Mouse (Mus musculus) forebrain, embryonic 10.5 days (tissue): Measurements from ENCODE around the gene Kcnj12. TPM values are rescaled to one million over a fixed set of nuclear protein-coding genes. Genes with fewer than 3 reads are reported as not detected.

ENCODE experiments used
- DNase-seq: peaks from one replicate; pipeline ENCODE4 v3.0.0-alpha.2; 2017; ENCODE audit warnings: low spot score; ENCODE audit errors: extremely low spot score
- H3K27ac ChIP-seq: fragments of 300-500 bp; sonication (generic); 2 replicates; pipeline ENCODE4 v1.5.1; 2016; ENCODE audit warnings: mild to moderate bottlenecking
- H3K27me3 ChIP-seq: fragments of 300-500 bp; sonication (generic); 2 replicates; pipeline ENCODE4 v1.6.1; 2016; ENCODE audit warnings: mild to moderate bottlenecking; ENCODE audit not compliant: poor library complexity, severe bottlenecking
- H3K36me3 ChIP-seq: fragments of 300-500 bp; sonication (generic); replicated peaks from 2 replicates; pipeline ENCODE4 v1.6.1; 2016; ENCODE audit warnings: mild to moderate bottlenecking, moderate library complexity
- H3K4me1 ChIP-seq: fragments of 300-500 bp; sonication (generic); 2 replicates; pipeline ENCODE4 v1.6.1; 2016
- H3K4me3 ChIP-seq: fragments of 300-500 bp; sonication (generic); 2 replicates; pipeline ENCODE4 v1.5.1; 2016; ENCODE audit warnings: mild to moderate bottlenecking, moderate library complexity
- H3K9me3 ChIP-seq: fragments of 300-500 bp; sonication (generic); 2 replicates; pipeline ENCODE4 v1.6.1; 2016; ENCODE audit warnings: mild to moderate bottlenecking, moderate library complexity
- WGBS: fragments of 180-500 bp; shearing (Covaris S2); methylation state at CpG from one replicate; pipeline ENCODE4 v1.1.7; 2016; 5-methylcytosine and 5-hydroxymethylcytosine counted together
- polyA plus RNA-seq: library from polyadenylated mRNA; unstranded; fragments of >200 nt; fragmentation: Nextera tagmentation; extraction: Ambion mirVana; gene quantifications from 2 replicates; pipeline ENCODE4 v1.2.1, GENCODE M21; 2016

Gene Kcnj12
- polyA plus RNA-seq, 1 experiment from 2014 or later, result 0.20 TPM

DNA sequence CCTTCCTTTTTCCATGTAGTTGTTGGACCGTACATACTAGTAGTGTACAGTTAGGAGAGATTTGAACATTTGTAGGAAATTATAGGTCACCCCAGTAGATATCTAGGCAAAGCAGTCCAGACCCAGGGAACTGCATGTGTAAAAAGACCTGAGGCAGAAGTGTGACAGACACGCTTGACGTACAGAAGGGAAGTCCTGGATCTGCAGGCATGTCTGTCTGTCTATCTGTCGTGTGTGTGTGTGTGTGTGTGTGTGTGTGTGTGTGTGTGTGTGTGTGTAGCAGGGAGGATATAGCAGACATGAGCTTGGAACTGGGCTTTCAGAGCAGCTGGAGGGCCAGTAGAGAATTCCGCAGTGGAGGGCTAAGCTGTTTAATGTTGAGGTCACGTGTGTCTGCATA lies 87.3 kb downstream of the Kcnj12 start:
- no peaks in the 10 kb centered on the region for H3K9me3 ChIP-seq
- no peak overlapping the region for H3K27ac ChIP-seq
- peaks cover 10% of the 10 kb centered on the region; the same call in 1 of the 2 replicates for H3K27me3 ChIP-seq
- 89% methylated on average over 6 of the region's 6 CpGs for WGBS
- DNase-seq, result no peak
- no peaks in the 10 kb centered on the region; the same call in 1 of the 2 replicates for H3K4me1 ChIP-seq
- no peaks in the 10 kb centered on the region for H3K36me3 ChIP-seq
- no peak overlapping the region for H3K4me3 ChIP-seq

DNA sequence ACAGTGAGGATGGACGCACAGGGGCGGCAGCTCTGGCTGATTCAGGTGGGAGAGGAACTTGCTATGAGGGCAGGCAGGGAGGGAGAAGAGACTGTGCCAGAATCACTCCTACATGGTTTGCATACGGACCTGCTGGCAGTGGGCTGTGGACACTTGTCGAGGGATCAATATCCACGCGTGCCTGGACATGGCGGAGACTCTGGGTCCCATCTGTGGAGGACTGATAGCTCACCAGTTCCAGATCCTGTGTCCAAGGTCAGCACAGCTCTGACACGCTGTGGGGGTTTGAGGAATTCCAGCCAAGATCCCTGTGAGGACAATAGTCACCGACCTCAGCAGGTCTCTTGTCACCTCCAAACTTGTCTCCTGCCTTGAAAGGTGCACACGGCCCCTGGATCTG lies 87.7 kb downstream of the Kcnj12 start:
- Histone ChIP-seq H3K36me3 (no peaks in the 10 kb centered on the region), H3K27me3 (peaks cover 6% of the 10 kb centered on the region; the same call in 1 of the 2 replicates), H3K4me1 (no peaks in the 10 kb centered on the region), H3K27ac (no peak overlapping the region), H3K9me3 (no peaks in the 10 kb centered on the region), H3K4me3 (no peak overlapping the region)
- 84% methylated on average over 10 of the region's 10 CpGs for WGBS
- DNase-seq, result no peak

DNA sequence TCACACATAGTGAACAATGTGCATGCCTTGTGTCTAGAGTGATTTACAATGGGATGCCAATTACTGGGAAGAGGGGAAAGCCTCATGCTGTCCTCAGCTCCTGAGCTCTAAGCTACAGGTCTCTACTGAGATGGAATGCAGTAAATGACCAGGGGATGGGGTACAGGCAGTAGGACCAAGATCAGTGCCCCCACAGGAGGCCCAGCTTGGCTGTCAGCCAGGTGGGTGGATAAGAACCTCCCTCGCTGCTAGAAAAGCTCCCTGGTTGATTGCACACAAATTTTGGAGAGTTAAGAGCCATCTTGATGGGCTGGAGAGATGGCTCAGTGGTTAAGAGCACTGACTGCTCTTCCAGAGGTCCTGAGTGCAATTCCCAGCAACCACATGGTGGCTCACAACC lies 88.6 kb downstream of the Kcnj12 start:
- DNase-seq, result no peak
- H3K9me3 ChIP-seq, result no peaks in the 10 kb centered on the region
- no peak overlapping the region for H3K27ac ChIP-seq
- H3K4me3 ChIP-seq, result no peak overlapping the region
- no peaks in the 10 kb centered on the region for H3K4me1 ChIP-seq
- 62% methylated on average over 1 of the region's 1 CpGs for WGBS
- H3K36me3 ChIP-seq, result no peaks in the 10 kb centered on the region
- H3K27me3 ChIP-seq, result peaks cover 3% of the 10 kb centered on the region; the same call in 1 of the 2 replicates

DNA sequence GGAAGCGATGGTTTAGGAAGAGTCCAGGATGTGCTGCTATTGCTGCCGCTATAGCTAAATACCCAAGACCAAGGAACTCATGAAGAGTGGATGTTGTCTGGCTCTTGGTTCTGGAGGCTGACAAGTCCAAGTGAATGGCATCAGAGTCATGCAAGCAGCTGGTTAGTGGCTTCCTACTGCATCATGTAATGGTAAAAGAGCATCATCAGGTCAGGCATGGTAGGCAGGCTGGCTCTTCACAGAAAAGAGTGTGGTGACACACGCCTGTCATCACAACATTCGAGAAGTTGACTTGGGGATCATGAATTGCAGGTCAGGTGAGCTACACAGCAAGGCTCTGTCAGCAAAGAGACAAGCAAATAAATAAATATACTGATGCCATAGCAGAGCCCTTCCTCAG lies 89.1 kb downstream of the Kcnj12 start:
- Histone ChIP-seq H3K9me3 (no peaks in the 10 kb centered on the region), H3K27ac (no peak overlapping the region), H3K4me3 (no peak overlapping the region), H3K4me1 (no peaks in the 10 kb centered on the region), H3K36me3 (no peaks in the 10 kb centered on the region), H3K27me3 (no peaks in the 10 kb centered on the region)
- WGBS, result 93% methylated on average over 4 of the region's 4 CpGs
- DNase-seq, result no peak

DNA sequence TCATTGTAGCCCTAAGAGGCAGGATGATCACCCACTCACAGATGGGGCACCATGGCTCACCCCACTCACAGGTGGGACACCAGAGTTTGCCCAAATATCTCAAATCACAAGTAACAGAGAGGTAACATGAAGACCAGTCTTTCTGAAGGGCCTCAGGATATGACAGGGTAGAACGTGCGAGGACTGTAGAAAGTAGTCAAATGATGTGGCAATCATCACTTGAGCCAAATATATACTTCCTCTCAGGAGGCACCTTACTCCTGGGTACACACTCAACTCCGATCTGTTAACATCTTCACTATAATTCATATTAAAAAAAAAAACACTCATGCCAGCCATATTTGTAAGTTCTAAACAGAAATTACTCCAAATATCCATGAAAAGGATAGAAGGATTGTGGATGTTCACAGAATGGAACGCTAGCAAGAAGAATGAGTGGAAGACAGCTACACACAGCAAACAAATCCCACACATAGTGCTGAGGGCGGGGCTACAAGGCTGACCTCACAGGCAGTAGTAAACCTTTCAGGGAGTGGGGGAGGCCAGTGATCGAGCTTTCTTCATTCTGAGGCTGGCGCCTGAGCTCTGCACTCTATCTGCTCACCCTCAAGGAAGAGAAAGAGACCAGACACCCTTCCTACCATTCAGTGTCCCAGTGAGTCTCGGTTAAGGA lies 90.1 kb downstream of the Kcnj12 start:
- Histone ChIP-seq H3K4me3 (no peak overlapping the region), H3K27me3 (no peaks in the 10 kb centered on the region), H3K36me3 (no peaks in the 10 kb centered on the region), H3K27ac (no peak overlapping the region), H3K9me3 (no peaks in the 10 kb centered on the region), H3K4me1 (no peaks in the 10 kb centered on the region)
- no peak for DNase-seq
- 85% methylated on average over 8 of the region's 8 CpGs for whole genome bisulfite sequencing

DNA sequence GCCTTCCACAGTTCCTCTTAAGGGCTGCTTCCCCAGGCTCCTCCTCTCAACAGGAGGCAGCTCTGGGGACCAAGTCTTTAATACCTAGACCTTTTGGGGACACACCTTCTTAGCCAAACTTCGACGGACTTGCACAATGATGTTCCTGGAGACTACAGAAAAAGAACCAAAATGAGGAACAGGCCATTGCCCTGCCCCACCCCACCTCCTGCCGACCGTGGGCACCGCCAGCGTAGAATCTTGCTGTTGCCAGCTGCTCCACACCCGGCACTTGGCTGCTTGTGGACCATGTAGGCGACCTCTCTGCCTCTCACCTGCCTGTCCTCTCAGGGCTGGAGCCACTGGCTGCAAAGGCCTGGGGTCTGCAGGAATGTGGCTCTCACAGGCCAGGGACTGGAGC lies 93.9 kb downstream of the Kcnj12 start:
- no peak overlapping the region for H3K27ac ChIP-seq
- no peak for DNase-seq
- 63% methylated on average over 8 of the region's 8 CpGs for whole genome bisulfite sequencing
- no peaks in the 10 kb centered on the region for H3K9me3 ChIP-seq
- H3K4me3 ChIP-seq, result no peak overlapping the region
- H3K27me3 ChIP-seq, result no peaks in the 10 kb centered on the region
- H3K36me3 ChIP-seq, result no peaks in the 10 kb centered on the region
- no peaks in the 10 kb centered on the region for H3K4me1 ChIP-seq

DNA sequence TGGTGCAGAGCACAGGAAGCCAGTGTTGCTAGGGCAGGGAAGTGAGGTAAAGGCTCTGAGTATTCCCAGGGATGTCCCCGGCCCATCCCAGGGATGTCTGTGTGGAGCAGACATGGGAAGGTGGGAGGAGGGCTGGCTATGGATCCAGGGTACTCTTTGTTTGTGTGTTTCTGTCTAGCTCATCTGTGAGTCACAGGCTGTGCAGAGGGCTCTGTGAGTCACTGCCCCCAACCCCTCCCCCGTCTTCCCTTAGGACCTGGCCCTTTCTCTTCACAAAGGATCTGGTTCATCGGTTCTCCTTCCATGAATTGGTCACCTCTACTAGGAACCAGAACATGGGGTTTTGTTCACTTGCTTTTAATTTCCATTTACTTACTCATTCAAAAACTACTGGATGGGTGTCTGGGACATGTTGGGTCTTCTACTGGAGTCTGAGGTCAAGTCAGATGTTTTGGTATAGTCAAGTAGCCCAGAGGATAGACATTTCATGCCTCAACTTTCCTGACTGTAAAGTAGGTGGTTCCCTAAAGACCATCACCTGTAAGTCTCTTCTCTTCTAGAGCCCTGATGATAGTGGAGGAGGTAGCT lies 97.7 kb downstream of the Kcnj12 start:
- no peaks in the 10 kb centered on the region for H3K36me3 ChIP-seq
- H3K27ac ChIP-seq, result no peak overlapping the region
- H3K27me3 ChIP-seq, result no peaks in the 10 kb centered on the region
- H3K4me3 ChIP-seq, result no peak overlapping the region
- H3K4me1 ChIP-seq, result no peaks in the 10 kb centered on the region
- no peak for DNase-seq
- WGBS, result 83% methylated on average over 3 of the region's 3 CpGs
- no peaks in the 10 kb centered on the region for H3K9me3 ChIP-seq

Other genes starting within 250 kb of the Kcnj12 start
- 28.3 and 28.9 TPM in 2 replicates for gene Top3a, start 245.2 kb upstream of the Kcnj12 start, polyA plus RNA-seq
- gene Smcr8, start 245.0 kb upstream of the Kcnj12 start, polyA plus RNA-seq, result 9.2 and 10.0 TPM in 2 replicates
- gene Shmt1, start 210.8 kb upstream of the Kcnj12 start, polyA plus RNA-seq, result 113 TPM in 2 replicates
- gene Dhrs7b, start 191.9 kb upstream of the Kcnj12 start, polyA plus RNA-seq, result 31.1 and 32.2 TPM in 2 replicates
- 74.3 and 76.2 TPM in 2 replicates for gene Tmem11, start 143.3 kb upstream of the Kcnj12 start, polyA plus RNA-seq
- 20.1 and 23.0 TPM in 2 replicates for gene Natd1, start 107.8 kb upstream of the Kcnj12 start, polyA plus RNA-seq
- gene Map2k3, start 90.5 kb upstream of the Kcnj12 start, polyA plus RNA-seq, result 67.0 and 73.2 TPM in 2 replicates
- 0.63 and 1.3 TPM in 2 replicates for gene Tnfrsf13b, start 104.2 kb downstream of the Kcnj12 start, polyA plus RNA-seq
- 177 and 178 TPM in 2 replicates for gene Usp22, start 152.5 kb downstream of the Kcnj12 start, polyA plus RNA-seq
- gene Aldh3a1, start 185.0 kb downstream of the Kcnj12 start, polyA plus RNA-seq, result not detected in 2 replicates
- 19.3 and 19.4 TPM in 2 replicates for gene Aldh3a2, start 244.9 kb downstream of the Kcnj12 start, polyA plus RNA-seq